Mouse (Mus musculus): ENCODE data around the gene Gm11099.
A peak's percentile ranks its signal among the peaks of the same experiment; 100 is the strongest.

Gm11099 gene

DNA sequence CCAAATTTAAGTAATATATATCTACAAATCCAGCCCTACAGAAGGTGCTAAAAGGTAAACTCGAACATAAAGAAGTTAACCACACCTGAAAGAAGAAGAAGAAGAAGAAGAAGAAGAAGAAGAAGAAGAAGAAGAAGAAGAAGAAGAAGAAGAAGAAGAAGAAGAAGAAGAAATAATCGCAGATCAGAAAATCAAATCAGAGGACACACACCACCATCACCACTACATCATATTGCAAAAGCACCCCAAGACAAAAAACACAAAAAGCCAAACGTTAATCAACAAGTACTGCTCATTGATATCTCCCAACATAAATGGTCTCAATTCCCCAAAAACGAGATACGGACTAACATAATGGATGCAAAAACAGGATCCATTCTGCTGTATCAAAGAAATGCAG lies at the start of gene Gm11099:
TSS of gene Gm11099 (plus strand) at position 301 of the 400 bp plus-strand sequence.
- DNase-seq (ENCODE audit: low spot score in 2 of 2): no peak

DNA sequence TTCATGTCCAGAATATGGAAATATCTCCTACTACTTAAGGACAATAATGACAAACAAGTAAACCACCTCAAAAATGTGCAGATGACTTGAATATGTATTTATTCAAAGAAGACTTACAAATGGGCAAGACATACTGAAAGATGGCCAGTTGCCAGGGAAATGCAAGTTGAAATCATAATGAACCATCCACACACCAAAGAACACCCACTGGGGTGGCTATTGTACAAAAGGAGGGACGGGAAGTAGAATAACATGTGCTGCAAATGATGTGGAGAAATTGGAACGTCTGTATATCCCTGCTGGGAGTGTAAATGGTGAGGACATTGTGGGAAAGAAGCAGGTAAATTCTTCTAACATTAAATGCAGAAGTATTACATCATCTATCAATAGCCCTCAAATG lies 46.3 kb upstream of the Gm11099 start:
- no peak for DNase-seq (ENCODE audit: low spot score in 2 of 2)

DNA sequence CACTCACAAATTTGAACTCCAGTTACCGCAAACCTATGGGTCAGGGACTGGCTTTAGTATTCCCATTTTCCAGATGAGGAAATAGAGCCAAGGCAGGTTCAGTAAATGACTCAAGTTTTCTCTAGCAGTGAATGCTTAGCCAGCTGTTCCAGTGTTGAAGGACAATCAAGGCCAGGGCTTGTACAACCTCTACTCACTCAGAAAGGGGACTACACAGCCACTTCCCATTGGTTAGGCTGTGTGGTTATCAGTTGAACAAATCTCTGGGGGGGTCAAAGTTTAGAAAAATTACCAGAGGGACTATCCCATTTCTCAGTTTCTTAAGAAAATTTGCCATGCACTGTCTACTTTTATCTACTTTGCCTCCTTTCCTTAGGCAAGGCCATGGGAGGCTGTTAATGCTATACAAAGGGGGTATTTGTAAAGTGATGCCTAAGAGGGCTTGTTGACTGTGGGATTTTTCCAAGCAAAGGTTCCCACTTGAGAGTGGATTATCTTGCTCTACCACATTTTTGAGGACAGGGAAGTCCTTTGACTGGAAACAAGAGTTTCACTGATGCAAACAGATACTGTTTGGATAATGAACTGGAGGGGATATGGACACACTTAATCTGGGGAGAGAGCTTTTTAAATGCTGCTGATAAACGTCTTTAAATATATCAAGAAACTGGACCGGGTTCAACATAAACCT lies 30.2 kb upstream of the Gm11099 start:
- DNase-seq (ENCODE audit: low spot score in 2 of 2): no peak

DNA sequence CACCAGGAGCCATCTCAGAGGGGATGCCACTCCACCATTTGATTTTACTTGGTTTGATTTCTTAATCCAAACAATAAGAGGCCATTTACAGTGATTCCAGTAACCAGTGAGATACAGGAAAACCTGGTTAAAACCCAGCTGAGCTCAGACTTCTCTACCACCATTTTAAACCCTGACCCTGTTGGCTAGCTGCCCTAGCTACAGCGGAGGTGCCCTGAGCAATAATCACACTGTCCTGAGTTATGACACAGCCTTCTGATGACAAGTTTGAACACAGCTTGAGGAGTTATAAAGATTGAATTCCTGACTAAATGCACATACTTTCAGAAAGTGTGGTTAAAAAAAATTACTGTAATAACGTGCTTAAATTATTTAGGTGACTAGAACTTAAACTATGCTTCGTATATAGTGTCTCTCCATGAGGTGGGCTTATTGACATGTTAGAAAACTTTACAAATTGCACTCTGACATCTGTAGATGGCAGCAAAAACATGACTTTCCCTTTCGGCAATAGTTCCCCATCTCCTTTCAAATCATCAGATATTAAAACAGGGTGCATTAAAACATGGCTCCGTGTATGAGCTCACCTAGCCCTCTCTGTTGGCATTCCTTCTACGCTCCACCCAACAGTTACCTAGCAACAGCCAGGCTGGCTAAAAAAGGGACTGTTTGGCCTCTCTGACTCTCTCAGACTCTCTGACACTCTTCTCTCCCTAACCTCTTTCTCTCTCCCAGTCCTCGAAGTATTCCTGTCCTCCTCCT lies 29.1 kb upstream of the Gm11099 start:
- no peak for DNase-seq (ENCODE audit: low spot score in 2 of 2)

DNA sequence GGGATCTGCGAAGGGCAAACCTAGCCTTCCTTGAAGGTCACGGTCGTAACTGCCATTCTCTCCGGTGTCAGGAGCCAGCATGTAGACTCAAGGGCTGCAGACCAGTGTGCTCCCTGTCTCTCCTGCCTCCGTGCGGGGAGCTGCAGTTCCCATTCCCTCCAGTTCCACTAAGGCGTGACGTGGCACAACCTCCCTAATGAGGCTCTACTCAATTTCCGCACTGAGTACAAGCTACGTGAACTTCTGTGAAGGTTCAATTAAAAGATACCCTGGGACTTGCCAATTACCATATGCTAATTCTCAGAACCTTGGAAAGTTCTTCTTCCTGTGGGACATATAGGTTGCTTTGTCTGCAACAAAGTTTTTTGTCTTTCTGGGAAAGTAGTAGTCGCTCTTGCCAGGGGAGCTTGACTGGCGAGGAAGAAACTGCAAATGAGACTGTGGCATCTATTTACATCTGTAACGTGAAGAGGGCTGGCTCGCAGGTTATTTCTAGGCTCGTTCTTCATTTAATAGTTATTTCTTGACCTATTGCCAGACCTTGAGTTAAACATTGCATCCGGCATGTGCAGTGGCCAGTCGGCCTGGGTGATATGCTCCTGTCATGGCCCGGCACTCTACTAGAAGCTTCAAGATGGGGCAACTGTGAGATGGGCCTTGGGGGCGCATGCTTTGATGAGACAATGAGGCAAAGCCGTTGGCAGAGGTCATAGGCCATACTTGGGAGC lies 26.8 kb upstream of the Gm11099 start:
- no peak for DNase-seq (ENCODE audit: low spot score in 2 of 2)

DNA sequence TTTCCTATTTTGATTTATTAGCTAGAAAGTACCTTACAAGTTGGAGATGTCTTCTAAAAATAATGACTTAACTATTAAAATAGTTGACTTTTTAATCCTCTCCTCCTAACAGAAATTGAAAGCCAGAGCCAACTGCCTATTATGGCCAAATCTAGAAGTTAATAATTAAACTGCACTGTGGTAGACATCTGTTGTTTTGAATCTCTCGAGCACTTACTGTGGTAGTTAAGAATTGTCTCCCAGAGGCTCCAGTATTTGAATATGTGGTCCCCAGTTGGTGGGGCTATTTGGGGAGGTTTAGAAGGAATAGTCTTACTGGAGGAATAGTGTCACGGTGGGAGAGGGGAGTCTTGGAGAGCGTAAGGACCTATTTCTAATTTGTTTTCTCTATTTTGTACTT lies 18.2 kb upstream of the Gm11099 start:
- no peak for DNase-seq (ENCODE audit: low spot score in 2 of 2)

DNA sequence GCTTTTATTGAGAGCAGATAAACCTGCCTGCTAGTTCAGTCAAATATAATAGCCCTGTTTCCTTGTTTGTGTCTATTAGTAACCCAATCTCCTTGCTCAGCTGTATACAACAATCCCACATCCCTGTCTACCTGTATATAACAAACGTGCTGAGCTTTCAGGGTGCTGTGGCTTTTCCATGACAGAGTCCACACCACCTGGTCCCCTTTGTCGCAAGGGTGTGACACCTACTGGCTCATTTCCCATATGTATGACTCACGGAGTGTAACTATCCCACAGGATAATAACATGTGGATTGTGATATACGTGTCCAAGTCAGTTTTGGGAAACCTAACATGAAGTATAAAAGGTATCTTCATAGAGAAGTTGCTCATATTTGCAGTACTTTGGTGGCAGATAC lies 16.8 kb upstream of the Gm11099 start:
- no peak for DNase-seq (ENCODE audit: low spot score in 2 of 2)

DNA sequence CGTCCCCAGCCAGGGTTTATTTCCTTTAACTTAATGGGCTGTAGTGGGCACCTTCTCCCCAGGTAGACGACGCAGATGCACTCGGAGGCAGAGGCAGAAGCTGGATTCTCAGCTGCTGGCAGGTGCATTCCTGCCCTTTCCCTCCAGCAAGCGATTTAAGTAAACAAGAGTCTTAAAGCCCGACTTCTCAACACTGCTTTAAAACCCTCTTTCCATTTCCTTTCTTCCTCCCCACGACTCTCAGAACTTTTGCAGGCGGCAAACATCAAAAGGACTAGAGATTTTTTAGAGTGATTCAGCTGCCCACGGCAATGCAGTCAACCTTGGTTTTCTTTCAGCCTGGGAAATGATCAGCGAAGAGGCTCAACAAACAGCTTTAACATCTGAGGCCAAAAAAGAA lies 14.7 kb upstream of the Gm11099 start:
- no peak for DNase-seq (ENCODE audit: low spot score in 2 of 2)

DNA sequence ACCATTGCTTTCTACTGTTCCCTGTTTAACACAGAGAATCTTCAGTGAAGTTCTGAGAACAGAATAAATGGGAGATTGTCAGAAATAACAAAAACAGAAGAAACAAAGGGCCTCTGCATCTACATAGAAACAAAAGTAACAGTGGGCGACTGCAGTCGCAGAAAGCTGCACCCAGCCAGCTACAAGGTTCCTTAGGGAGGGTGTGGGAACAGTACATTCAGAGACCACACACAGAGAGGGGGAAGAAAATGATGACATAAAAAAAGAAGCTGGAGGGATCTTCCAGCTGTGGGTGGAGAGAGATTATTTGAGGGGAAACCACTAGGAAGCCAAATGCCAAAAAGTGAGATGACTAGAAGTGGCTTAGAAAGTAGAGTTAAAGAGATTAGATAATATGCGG lies 20.6 kb downstream of the Gm11099 start:
- DNase-seq (ENCODE audit: low spot score in 2 of 2): peak; percentile 14 to 17

DNA sequence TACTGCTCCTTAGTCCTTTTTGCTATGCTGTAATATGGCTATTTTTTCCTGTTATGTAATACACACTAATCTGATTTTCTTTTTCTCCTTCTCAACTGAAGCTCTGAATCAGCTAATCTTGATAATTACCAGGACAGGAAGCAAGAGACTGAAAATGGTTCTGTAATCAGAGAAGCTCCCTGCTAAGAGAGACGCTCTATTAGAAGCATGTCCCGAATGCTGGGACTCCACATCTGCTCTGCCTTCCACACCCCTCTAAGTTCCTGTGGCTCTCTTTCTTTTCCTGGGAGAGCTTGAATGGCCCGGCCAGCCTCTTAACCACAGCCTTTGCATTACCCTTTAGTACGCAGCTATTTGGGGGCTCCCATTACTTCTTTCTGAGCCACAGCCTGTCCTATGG lies 45.8 kb downstream of the Gm11099 start:
- DNase-seq (ENCODE audit: low spot score in 2 of 2): no peak

DNA sequence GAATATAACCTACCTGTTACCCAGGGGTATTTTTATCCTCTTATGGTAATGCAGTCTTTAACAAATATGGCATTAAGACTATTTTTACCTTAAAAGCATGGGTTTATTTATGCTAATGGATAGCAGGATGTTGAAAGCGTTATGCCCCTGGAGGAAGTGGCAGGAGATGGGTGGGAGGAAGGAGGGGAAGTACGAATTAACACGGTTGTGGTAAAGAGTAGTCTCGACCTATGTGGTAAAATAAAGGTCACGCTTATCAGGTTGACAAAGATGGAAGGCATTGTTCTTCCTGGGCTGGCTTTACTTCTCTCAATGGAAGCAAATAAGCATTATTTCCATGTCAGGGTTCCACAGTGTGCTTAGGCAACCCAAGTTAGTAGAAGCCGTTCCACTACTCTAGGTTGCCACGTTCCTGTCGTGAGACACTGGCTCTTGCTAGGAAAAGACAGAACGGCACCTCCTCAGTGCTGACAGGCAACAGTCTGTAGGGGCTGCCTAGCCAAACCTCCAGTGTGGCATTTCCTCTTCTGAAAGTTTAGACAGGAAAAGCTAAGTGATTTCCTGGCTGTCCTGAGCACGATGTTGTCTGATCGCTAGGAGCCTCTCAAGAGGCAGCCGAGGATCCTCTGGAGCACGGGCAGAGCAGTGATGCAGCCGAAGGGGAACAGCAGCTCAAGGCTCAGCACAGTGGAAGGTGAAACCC lies 47.7 kb downstream of the Gm11099 start:
- DNase-seq (ENCODE audit: low spot score in 2 of 2): no peak

DNA sequence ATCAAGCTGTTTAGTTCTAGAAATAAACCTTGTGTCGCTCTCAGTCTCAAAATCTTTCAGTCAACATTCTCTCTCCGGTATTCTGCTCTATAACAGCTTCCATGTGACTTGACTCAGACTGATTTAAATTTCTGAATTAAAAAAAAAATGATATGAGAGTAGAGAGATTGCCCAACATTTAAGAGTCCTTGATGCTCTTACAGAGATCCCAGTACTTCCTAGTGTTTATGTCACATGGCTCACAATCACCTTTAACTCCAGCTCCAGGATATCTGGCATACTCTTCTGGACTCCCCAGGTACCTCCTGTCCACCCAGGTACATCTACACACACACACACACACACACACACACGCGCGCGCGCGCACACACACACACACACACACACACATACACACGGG lies 53.1 kb downstream of the Gm11099 start:
- no peak for DNase-seq (ENCODE audit: low spot score in 2 of 2)

DNA sequence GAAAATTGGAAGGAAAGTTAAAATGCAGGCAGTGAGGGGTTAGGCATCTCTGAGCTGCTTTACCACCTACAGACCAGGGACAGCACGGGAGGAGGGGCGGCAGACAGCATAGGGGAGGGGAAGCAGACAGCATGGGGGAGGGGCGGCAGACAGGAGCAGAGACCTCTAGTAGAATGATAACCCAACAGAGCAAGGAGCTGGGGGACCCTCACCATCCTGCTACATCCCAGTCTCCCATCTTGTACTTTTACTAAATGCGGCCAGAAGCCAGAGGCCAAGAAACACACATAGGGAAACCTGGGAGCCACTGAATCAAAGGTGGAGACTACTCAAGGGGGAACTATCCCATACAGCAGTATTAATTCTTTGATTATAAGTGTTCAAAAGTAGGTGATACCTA lies 59.1 kb downstream of the Gm11099 start:
- no peak for DNase-seq (ENCODE audit: low spot score in 2 of 2)

DNA sequence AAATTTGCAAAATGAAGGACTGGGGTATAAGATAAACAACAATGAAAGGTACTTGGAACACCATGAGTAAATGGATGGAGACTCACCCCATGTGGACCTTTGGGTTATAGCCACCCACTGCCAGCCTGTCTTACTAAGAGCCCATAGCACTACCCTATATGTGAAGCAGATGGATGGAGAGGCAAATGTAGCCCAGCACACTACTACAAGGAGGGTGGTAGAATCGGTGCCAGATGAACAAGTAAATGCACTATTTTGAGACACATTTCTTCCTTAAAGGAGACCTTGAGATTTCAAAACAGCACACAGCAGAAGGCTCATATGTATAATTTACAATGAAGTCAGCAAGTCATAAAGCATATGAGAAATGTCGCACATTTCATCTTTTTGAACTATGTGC lies 66.3 kb downstream of the Gm11099 start:
- DNase-seq (ENCODE audit: low spot score in 2 of 2): peak; percentile 12 to 52

DNA sequence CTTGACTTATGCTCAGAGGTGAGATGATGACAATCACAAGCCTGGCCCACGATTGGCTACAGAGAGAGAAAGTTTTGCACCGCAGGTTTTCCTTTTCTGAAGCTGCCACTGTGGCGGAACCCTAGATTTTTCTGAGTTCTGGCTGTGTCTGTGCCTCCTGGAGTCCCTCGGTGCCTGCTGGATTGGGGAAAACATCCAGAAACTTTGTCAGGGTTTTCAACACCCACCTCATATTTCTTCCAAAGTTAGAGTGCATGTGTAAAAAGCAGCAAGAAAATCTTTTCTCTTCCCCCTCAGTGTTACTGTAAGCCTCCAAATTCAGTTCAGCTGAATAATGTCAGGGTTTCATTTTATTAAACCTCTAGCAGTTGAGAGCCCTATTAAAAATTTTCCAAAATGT lies 82.1 kb downstream of the Gm11099 start:
- DNase-seq (ENCODE audit: low spot score in 2 of 2): peak; percentile 12 to 31

DNA sequence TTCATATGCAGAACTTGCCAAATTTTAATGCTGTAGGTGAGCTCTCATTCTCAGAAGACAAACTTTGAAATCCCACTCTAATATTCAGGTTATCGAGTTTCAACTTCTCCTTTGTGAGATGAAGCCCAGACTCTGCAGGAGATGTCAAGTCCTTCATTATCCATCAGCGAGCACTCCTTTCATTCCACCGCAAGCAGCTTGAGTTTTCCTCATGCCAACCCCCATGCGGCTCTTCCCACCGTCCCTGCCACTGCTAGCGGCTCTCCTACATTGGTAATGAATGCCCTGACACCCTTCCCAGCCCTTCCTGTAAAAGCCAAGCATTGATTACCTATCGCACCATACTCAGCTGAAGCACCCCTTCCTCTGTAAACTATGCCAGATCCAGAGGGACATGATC lies 89.6 kb downstream of the Gm11099 start:
- no peak for DNase-seq (ENCODE audit: low spot score in 2 of 2)

DNA sequence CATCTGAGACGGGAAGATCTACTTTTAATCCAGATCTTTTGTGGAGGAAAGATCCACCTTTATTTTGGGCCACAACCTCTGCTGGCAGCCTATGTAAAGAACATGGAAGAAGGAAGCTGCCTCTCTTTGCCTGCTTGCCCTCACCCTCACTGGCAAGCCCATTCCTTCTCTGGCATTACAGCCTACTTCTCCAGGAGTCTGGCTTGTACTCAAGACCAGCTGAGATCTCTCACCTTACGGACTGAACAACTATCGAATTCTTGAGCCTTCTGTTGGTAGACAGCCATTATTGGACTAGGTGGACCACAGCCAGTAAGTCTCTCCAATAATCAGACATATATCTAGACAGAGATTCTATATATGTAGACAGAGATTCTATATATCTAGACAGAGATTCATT lies 92.9 kb downstream of the Gm11099 start:
- DNase-seq (ENCODE audit: low spot score in 2 of 2): no peak

DNA sequence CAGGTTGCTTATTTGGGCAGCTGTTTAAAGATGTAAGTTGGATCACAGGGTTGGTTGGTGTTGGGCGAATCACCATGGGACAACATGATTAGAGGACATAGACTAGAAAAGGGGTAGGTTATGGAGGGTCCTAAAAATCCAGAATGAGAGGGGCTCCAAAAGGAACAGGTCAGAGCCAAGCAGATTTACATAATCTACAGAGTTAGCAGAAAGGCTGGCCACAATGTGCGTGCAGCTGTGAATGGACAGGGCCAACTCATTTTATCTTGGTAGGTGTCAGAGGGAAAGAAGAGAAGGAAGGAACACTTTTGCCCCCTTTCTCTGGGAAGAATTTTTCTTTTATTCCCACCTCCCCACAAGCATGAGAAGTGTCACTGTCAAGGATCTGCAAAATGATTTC lies 97.1 kb downstream of the Gm11099 start:
- DNase-seq (ENCODE audit: low spot score in 2 of 2): no peak

DNA sequence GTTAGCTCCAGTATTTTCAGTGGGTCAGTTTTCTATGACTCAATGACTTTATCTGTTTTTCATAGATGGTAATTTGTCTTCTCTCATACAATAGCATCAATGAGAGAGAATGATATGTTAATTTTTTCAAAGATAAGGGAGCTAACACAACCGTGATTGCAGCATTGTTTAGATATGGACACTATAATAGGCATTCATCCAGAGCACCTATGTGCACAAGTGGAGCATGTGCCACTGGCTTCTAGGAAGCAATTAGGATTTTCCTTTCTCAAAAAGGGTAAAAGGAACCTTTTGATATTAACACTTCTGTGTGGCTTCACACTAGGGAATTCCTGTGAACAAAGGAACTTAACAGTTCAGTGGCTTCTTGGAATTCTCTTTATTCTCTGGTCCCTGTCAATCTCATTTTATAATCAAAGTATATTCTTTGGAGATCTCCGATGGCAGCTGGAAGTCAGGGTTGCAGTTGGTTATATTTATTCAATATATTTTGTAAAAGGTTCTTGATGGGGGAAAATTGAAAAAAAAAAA lies 97.6 kb downstream of the Gm11099 start:
- DNase-seq (ENCODE audit: low spot score in 2 of 2): no peak
